Mouse (Mus musculus) liver, embryonic 14.5 days (tissue): Measurements from ENCODE around the gene Ajuba. TPM values are rescaled to one million over a fixed set of nuclear protein-coding genes. Genes with fewer than 3 reads are reported as not detected.

Source experiments
- ATAC-seq: fragments of 200-750 bp; cut with Nextera tagmentation; 2 replicates; pipeline ENCODE4 v1.8.0; 2017; ENCODE audit warnings: moderate number of reproducible peaks, mild to moderate bottlenecking, moderate library complexity; ENCODE audit not compliant: insufficient read depth
- DNase-seq, 3 experiments: peaks; one replicate each; pipeline ENCODE4 v3.0.0-alpha.2; 2012 to 2013; ENCODE audit warnings: low read depth in 3 of 3, low spot score in 3 of 3
- H3K27ac ChIP-seq: fragments of 300-500 bp; sonication (generic); 2 replicates; pipeline ENCODE4 v1.5.1; 2014; ENCODE audit warnings: moderate library complexity, mild to moderate bottlenecking, control low read depth, inconsistent platforms
- H3K27me3 ChIP-seq: fragments of 300-500 bp; sonication (generic); 2 replicates; pipeline ENCODE4 v1.6.1; 2014; ENCODE audit warnings: mild to moderate bottlenecking, low read length, moderate library complexity; ENCODE audit not compliant: control insufficient read depth, insufficient read depth
- H3K36me3 ChIP-seq: fragments of 300-500 bp; sonication (generic); replicated peaks from 2 replicates; pipeline ENCODE4 v1.6.1; 2014; ENCODE audit warnings: low read depth; ENCODE audit not compliant: control insufficient read depth, insufficient read depth
- H3K4me1 ChIP-seq, 2 experiments: fragments of 200-500 bp in 1 of 2; fragments of 300-500 bp in 1 of 2; sonication (generic) in 1 of 2; replicated peaks; 2 replicates each; pipeline ENCODE4 v1.6.1; 2012 to 2014; ENCODE audit warnings: antibody characterized with exemption in 1 of 2, inconsistent platforms in 1 of 2, low read length in 1 of 2; ENCODE audit not compliant: control insufficient read depth in 2 of 2, insufficient read depth in 2 of 2
- H3K4me2 ChIP-seq: fragments of 300-500 bp; sonication (generic); 2 replicates; pipeline ENCODE4 v1.6.1; 2014; ENCODE audit warnings: low read depth, mild to moderate bottlenecking, control low read depth, moderate library complexity
- H3K4me3 ChIP-seq, 2 experiments: fragments of 200-500 bp in 1 of 2; fragments of 300-500 bp in 1 of 2; sonication (generic) in 1 of 2; 2 replicates each; pipeline ENCODE4 v1.5.1; 2012 to 2014; ENCODE audit warnings: low read depth in 2 of 2, low read length in 2 of 2, mild to moderate bottlenecking in 2 of 2, control low read depth in 1 of 2, inconsistent platforms in 1 of 2, moderate library complexity in 1 of 2; ENCODE audit not compliant: insufficient read depth in 1 of 2
- H3K9ac ChIP-seq: fragments of 300-500 bp; sonication (generic); replicated peaks from 2 replicates; pipeline ENCODE4 v1.6.1; 2014; ENCODE audit warnings: mild to moderate bottlenecking, control low read depth, moderate library complexity
- H3K9me3 ChIP-seq: fragments of 300-500 bp; sonication (generic); 2 replicates; pipeline ENCODE4 v1.6.1; 2016; ENCODE audit warnings: low read length, mixed read lengths; ENCODE audit not compliant: control insufficient read depth
- CTCF ChIP-seq: IDR thresholded peaks from 2 replicates; pipeline ENCODE4 v1.5.1; 2016; ENCODE audit warnings: antibody characterized with exemption, low read depth, control low read depth
- EP300 ChIP-seq: IDR thresholded peaks from 2 replicates; pipeline ENCODE4 v1.6.1; 2016; ENCODE audit warnings: antibody characterized with exemption, low read depth
- WGBS: fragments of 180-500 bp; shearing (Covaris S2); extraction: QIAGEN DNeasy Blood & Tissue Kit; methylation state at CpG from one replicate; pipeline ENCODE4 v1.1.7; 2014; ENCODE audit not compliant: insufficient replicate concordance; 5-methylcytosine and 5-hydroxymethylcytosine counted together
- polyA plus RNA-seq, 2 experiments: library from polyadenylated mRNA; depleted of rRNA in 1 of 2; stranded (reverse) in 1 of 2; unstranded in 1 of 2; fragments of >200 nt; fragmentation: Nextera tagmentation in 1 of 2; extraction: Ambion mirVana in 1 of 2; gene quantifications; 2 replicates each; pipeline versions ENCODE4 v1.2.1 to v1.2.3; 2012 to 2014

Ajuba gene
- polyA plus RNA-seq, 2 experiments: 1.0 to 3.7 TPM

- no peaks in the 10 kb centered on the region for H3K9me3 ChIP-seq
- no peak for TF ChIP-seq EP300
- no peak for TF ChIP-seq CTCF
- H3K4me3 ChIP-seq: peak overlapping the region; percentile 81 to 92; a peak in 3 of 4 replicates
- no peaks in the 10 kb centered on the region for H3K36me3 ChIP-seq
- H3K27me3 ChIP-seq: no peaks in the 10 kb centered on the region
- H3K4me1 ChIP-seq: peaks cover 27 to 31% of the 10 kb centered on the region in 2 experiments
- peak overlapping the region; percentile 88 for H3K27ac ChIP-seq
- peak overlapping the region; percentile 79 for H3K9ac ChIP-seq
- peak in 1 of 3 experiments; percentile 37 for DNase-seq
- no peak for ATAC-seq
- WGBS: 27% methylated on average over 4 of the region's 4 CpGs
- H3K4me2 ChIP-seq: peak overlapping the region; percentile 67
These were observed 25.3 kb upstream of the Ajuba start for GRCm38 (mm10) chr14:54602613-54603012.

- Histone ChIP-seq H3K27ac (no peak overlapping the region), H3K9ac (no peak overlapping the region), H3K9me3 (no peaks in the 10 kb centered on the region), H3K4me3 (no peak overlapping the region), H3K27me3 (no peaks in the 10 kb centered on the region), H3K4me1 (peaks cover 27 to 31% of the 10 kb centered on the region in 2 experiments), H3K4me2 (no peak overlapping the region), H3K36me3 (no peaks in the 10 kb centered on the region)
- TF ChIP-seq EP300 (no peak), CTCF (no peak)
- ATAC-seq: no peak
- no peak for DNase-seq
- WGBS: 49% methylated on average over 2 of the region's 2 CpGs
These were observed 24.2 kb upstream of the Ajuba start for GRCm38 (mm10) chr14:54601601-54602000.

- no peaks in the 10 kb centered on the region for H3K36me3 ChIP-seq
- H3K27ac ChIP-seq: no peak overlapping the region
- peaks cover 2 to 4% of the 10 kb centered on the region in 2 experiments for H3K4me1 ChIP-seq
- H3K4me3 ChIP-seq: no peak overlapping the region
- no peaks in the 10 kb centered on the region for H3K9me3 ChIP-seq
- 56% methylated on average over 7 of the region's 7 CpGs for WGBS
- no peaks in the 10 kb centered on the region for H3K27me3 ChIP-seq
- H3K4me2 ChIP-seq: no peak overlapping the region
- TF ChIP-seq EP300 (no peak), CTCF (peak; percentile 78)
- ATAC-seq (no peak), DNase-seq (no peak)
- H3K9ac ChIP-seq: no peak overlapping the region
These were observed 19.7 kb upstream of the Ajuba start for GRCm38 (mm10) chr14:54597084-54597483.

GRCm38 (mm10) chr14:54594631-54595414 lies 17.5 kb upstream of the Ajuba start:
- Histone ChIP-seq H3K27ac (no peak overlapping the region), H3K4me2 (no peak overlapping the region), H3K27me3 (no peaks in the 10 kb centered on the region), H3K9ac (no peak overlapping the region), H3K36me3 (no peaks in the 10 kb centered on the region), H3K4me3 (no peak overlapping the region), H3K9me3 (no peaks in the 10 kb centered on the region), H3K4me1 (no peaks in the 10 kb centered on the region)
- 72% methylated on average over 28 of the region's 28 CpGs for WGBS
- TF ChIP-seq EP300: no peak
- no peak for TF ChIP-seq CTCF
- DNase-seq (no peak), ATAC-seq (no peak)

GRCm38 (mm10) chr14:54594055-54594454 lies 16.7 kb upstream of the Ajuba start:
- H3K4me1 ChIP-seq: no peaks in the 10 kb centered on the region; a peak in 1 of 4 replicates
- no peaks in the 10 kb centered on the region for H3K27me3 ChIP-seq
- no peak for ATAC-seq
- no peak overlapping the region for H3K27ac ChIP-seq
- TF ChIP-seq CTCF (peak; percentile 63), EP300 (no peak)
- no peak for DNase-seq
- no peak overlapping the region for H3K4me3 ChIP-seq
- no peaks in the 10 kb centered on the region for H3K36me3 ChIP-seq
- H3K4me2 ChIP-seq: no peak overlapping the region
- no peaks in the 10 kb centered on the region for H3K9me3 ChIP-seq
- WGBS: 80% methylated on average over 3 of the region's 3 CpGs
- H3K9ac ChIP-seq: no peak overlapping the region
